Mouse (Mus musculus) ES-E14 (cell line): ENCODE results near the gene Olfr323.

Source experiments
- CHD2 ChIP-seq: IDR thresholded peaks from 2 replicates; pipeline ENCODE4 v1.6.1; 2014; ENCODE audit warnings: mild to moderate bottlenecking, low read depth, low read length, inconsistent platforms
- HCFC1 ChIP-seq: IDR thresholded peaks from 2 replicates; pipeline ENCODE4 v1.6.1; 2012; ENCODE audit warnings: low read length, inconsistent platforms, borderline replicate concordance; ENCODE audit not compliant: insufficient read depth

GRCm38 (mm10) chr11:58640272-58640867 lies 10.1 kb upstream of the Olfr323 start, which contains the start of gene Trim58:
- TF ChIP-seq HCFC1 (no peak), CHD2 (no peak)
